Mouse (Mus musculus): ENCODE data around the gene Trim2.

GRCm38 (mm10) chr3:84128871-84129870, 177.5 kb downstream of the Trim2 start:
- TF ChIP-seq POLR2A (IDR thresholded peaks at IDR 0.05; ENCODE audit: insufficient read length, low read depth), result no peak
- no peak for TF ChIP-seq USF1 (IDR thresholded peaks at IDR 0.05; ENCODE audit: low read depth)

Measured in myocyte (in vitro differentiated cells).